Mouse (Mus musculus) myocyte (in vitro differentiated cells): Measurements from ENCODE around the gene Naip1. TPM values are rescaled to one million over a fixed set of nuclear protein-coding genes. Genes with fewer than 3 reads are reported as not detected.
"Not testable (repeated sequence)": the region's sequence is repeated elsewhere in the genome, so short reads cannot be mapped to it uniquely, and the experiment has no call there.

Experiments
- H3K27me3 ChIP-seq: one replicate; pipeline ENCODE4 v1.6.1; 2011; ENCODE audit not compliant: control insufficient read depth, insufficient read depth, insufficient read length
- H3K36me3 ChIP-seq: one replicate; pipeline ENCODE4 v1.6.1; 2011; ENCODE audit not compliant: control insufficient read depth, insufficient read depth
- H3K4me2 ChIP-seq: one replicate; pipeline ENCODE4 v1.6.1; 2011; ENCODE audit warnings: low read depth, control low read depth
- H3K4me3 ChIP-seq: one replicate; pipeline ENCODE4 v1.5.1; 2011; ENCODE audit warnings: mild to moderate bottlenecking, control low read depth, moderate library complexity
- H3K79me2 ChIP-seq: one replicate; pipeline ENCODE4 v1.6.1; 2011; ENCODE audit not compliant: control insufficient read depth, insufficient read depth
- H3ac ChIP-seq: one replicate; pipeline ENCODE4 v1.6.1; 2011; ENCODE audit not compliant: control insufficient read depth, insufficient read length
- CEBPB ChIP-seq: IDR thresholded peaks from 2 replicates; pipeline ENCODE4 v1.6.1; 2011; ENCODE audit warnings: mild to moderate bottlenecking, moderate library complexity; ENCODE audit not compliant: poor library complexity, insufficient read depth, severe bottlenecking
- E2F4 ChIP-seq: IDR thresholded peaks from one replicate; pipeline ENCODE4 v1.6.1; 2011; ENCODE audit warnings: mild to moderate bottlenecking, control low read depth, moderate library complexity; ENCODE audit not compliant: insufficient read depth
- MAX ChIP-seq: IDR thresholded peaks from one replicate; pipeline ENCODE4 v1.6.1; 2011; ENCODE audit warnings: low read depth, mild to moderate bottlenecking, control low read depth
- MYOD1 ChIP-seq, 3 experiments: IDR thresholded peaks; one replicate each; pipeline ENCODE4 v1.6.1; 2011; ENCODE audit warnings: control low read depth in 2 of 3, low read depth in 2 of 3, mild to moderate bottlenecking in 2 of 3, moderate library complexity in 1 of 3; ENCODE audit not compliant: insufficient read length in 2 of 3, control insufficient read depth in 1 of 3
- MYOG ChIP-seq, 3 experiments: IDR thresholded peaks; one replicate each; pipeline ENCODE4 v1.6.1; 2011; ENCODE audit warnings: control low read depth in 2 of 3, low read depth in 2 of 3, mild to moderate bottlenecking in 2 of 3; ENCODE audit not compliant: insufficient read length in 2 of 3, control insufficient read depth in 1 of 3, insufficient read depth in 1 of 3
- POLR2A ChIP-seq: IDR thresholded peaks from one replicate; pipeline ENCODE4 v1.6.1; 2011; ENCODE audit warnings: low read depth, mild to moderate bottlenecking, control low read depth, moderate library complexity; ENCODE audit not compliant: insufficient read length
- POLR2AphosphoS2 ChIP-seq: IDR thresholded peaks from one replicate; pipeline ENCODE4 v1.6.1; 2011; ENCODE audit warnings: low read depth, control low read depth; ENCODE audit not compliant: insufficient read length
- REST ChIP-seq: IDR thresholded peaks from one replicate; pipeline ENCODE4 v1.6.1; 2011; ENCODE audit warnings: mild to moderate bottlenecking, control low read depth, moderate library complexity; ENCODE audit not compliant: insufficient read depth, insufficient read length
- SRF ChIP-seq: IDR thresholded peaks from one replicate; pipeline ENCODE4 v1.6.1; 2011; ENCODE audit warnings: low read depth; ENCODE audit not compliant: control insufficient read depth, insufficient read length
- TCF12 ChIP-seq: IDR thresholded peaks from one replicate; pipeline ENCODE4 v1.6.1; 2011; ENCODE audit warnings: mild to moderate bottlenecking, control low read depth; ENCODE audit not compliant: poor library complexity, insufficient read depth, severe bottlenecking
- TCF3 ChIP-seq: IDR thresholded peaks from one replicate; pipeline ENCODE4 v1.6.1; 2011; ENCODE audit warnings: low read depth, control low read depth; ENCODE audit not compliant: insufficient read length
- USF1 ChIP-seq: IDR thresholded peaks from one replicate; pipeline ENCODE4 v1.6.1; 2011; ENCODE audit warnings: low read depth, mild to moderate bottlenecking, control low read depth, moderate library complexity
- polyA plus RNA-seq: library from polyadenylated mRNA; unstranded; fragments of >200 nt; fragmentation: generic; extraction: Trizol; gene quantifications from one replicate; pipeline ENCODE4 v1.2.1, GENCODE M21; 2012; ENCODE audit warnings: missing spikeins

Naip1 gene
- polyA plus RNA-seq, 1 experiment = 0.01 TPM

DNA sequence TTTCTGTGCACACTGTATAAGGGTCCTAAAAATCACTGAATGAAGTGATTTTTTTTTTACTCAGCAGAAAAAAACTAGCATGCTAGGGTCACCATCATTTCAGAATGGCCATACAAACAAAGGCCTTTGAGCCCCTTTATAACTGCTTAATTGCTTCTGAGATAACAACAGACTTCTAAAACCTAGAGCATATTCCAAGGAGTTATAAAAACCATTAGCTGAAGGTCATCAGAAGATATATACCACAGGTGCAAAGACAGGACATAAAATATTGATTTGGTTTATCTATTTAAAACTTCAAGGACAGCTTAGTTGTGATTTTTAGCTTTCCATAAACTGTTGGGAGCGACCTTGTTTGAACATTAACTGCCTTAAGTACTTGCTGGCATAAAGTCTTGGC lies 38.2 kb downstream of the Naip1 start:
- no peak overlapping the region for H3K4me2 ChIP-seq
- no peak overlapping the region for H3ac ChIP-seq
- no peaks in the 10 kb centered on the region for H3K27me3 ChIP-seq
- TF ChIP-seq MYOG (IDR thresholded peaks at IDR 0.05; ENCODE audit: control insufficient read depth in 1 of 3, insufficient read depth in 1 of 3, insufficient read length in 2 of 3, low read depth in 2 of 3) (no peak), SRF (no peak), REST (no peak), USF1 (no peak), TCF3 (no peak), CEBPB (no peak), MYOD1 (IDR thresholded peaks at IDR 0.05; ENCODE audit: control insufficient read depth in 1 of 3, insufficient read length in 2 of 3, low read depth in 2 of 3) (no peak), POLR2A (no peak), TCF12 (no peak), MAX (no peak), POLR2AphosphoS2 (no peak), E2F4 (no peak)
- H3K79me2 ChIP-seq = no peaks in the 10 kb centered on the region
- H3K36me3 ChIP-seq = no peaks in the 10 kb centered on the region
- no peak overlapping the region for H3K4me3 ChIP-seq

DNA sequence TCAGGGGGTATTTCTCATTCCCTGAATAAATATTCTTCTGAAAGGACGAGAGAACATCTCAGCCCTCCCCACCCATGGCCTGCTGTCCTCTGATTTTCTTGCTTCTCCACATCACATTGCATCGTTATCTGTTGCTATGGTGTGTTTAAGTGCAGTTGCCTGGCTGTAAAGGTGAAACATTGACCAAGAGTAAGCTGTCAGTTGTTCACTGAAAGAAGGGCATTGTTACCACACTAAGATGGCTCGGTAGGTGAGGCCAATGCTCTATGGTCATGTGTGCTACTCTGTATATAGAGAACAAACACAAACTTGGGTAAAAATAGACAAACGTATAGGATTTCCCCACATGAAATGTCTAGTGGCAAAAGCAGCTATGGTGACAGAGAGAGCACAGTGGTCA lies 42.8 kb downstream of the Naip1 start:
- Histone ChIP-seq H3K4me2 (no peak overlapping the region), H3ac (no peak overlapping the region), H3K79me2 (no peaks in the 10 kb centered on the region), H3K36me3 (no peaks in the 10 kb centered on the region), H3K4me3 (no peak overlapping the region), H3K27me3 (no peaks in the 10 kb centered on the region)
- no peak for TF ChIP-seq TCF12
- TF ChIP-seq E2F4 = no peak
- no peak for TF ChIP-seq REST

DNA sequence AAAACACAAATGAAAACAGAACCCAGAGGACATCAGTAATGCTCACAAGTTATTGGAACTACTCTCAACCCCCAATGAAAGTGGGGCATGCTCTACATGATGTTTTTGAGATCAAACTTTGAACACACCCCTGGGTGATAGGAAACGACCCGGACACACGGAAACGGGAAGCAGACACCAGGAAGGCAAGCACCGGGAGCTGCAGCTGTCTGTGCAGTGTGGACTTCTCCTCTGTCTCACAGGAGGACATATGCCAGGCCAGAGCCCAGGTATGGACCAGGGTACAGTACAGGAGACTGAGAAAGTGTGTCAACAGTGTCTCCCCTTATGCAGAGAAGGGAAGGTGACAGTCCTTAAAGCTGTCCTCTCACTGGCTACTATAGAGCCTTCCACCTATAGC lies 43.5 kb downstream of the Naip1 start:
- Histone ChIP-seq H3K27me3 (peaks cover 2% of the 10 kb centered on the region), H3K4me3 (no peak overlapping the region), H3ac (no peak overlapping the region), H3K79me2 (no peaks in the 10 kb centered on the region), H3K4me2 (no peak overlapping the region), H3K36me3 (no peaks in the 10 kb centered on the region)
- TF ChIP-seq MYOD1 (IDR thresholded peaks at IDR 0.05; ENCODE audit: control insufficient read depth in 1 of 3, insufficient read length in 2 of 3, low read depth in 2 of 3) = no peak
- TF ChIP-seq POLR2A = no peak
- no peak for TF ChIP-seq TCF12
- no peak for TF ChIP-seq MAX
- TF ChIP-seq REST = no peak
- no peak for TF ChIP-seq TCF3
- TF ChIP-seq POLR2AphosphoS2 = no peak
- no peak for TF ChIP-seq E2F4
- TF ChIP-seq CEBPB = no peak
- TF ChIP-seq USF1 = no peak
- TF ChIP-seq MYOG (IDR thresholded peaks at IDR 0.05; ENCODE audit: control insufficient read depth in 1 of 3, insufficient read depth in 1 of 3, insufficient read length in 2 of 3, low read depth in 2 of 3) = no peak
- TF ChIP-seq SRF = no peak

GRCm38 (mm10) chr13:100408242-100408641 lies 44.4 kb downstream of the Naip1 start:
- Histone ChIP-seq H3K79me2 (no peaks in the 10 kb centered on the region), H3ac (no peak overlapping the region), H3K36me3 (no peaks in the 10 kb centered on the region), H3K4me2 (no peak overlapping the region), H3K27me3 (peaks cover 4% of the 10 kb centered on the region), H3K4me3 (no peak overlapping the region)
- TF ChIP-seq TCF12 = no peak
- TF ChIP-seq CEBPB = no peak
- TF ChIP-seq POLR2A = no peak
- TF ChIP-seq TCF3 = no peak
- TF ChIP-seq POLR2AphosphoS2 = no peak
- no peak for TF ChIP-seq MYOD1 (IDR thresholded peaks at IDR 0.05; ENCODE audit: control insufficient read depth in 1 of 3, insufficient read length in 2 of 3, low read depth in 2 of 3)
- TF ChIP-seq E2F4 = no peak
- TF ChIP-seq SRF = no peak

- H3ac ChIP-seq, H3K4me2 ChIP-seq, H3K79me2 ChIP-seq, H3K4me3 ChIP-seq, H3K36me3 ChIP-seq, H3K27me3 ChIP-seq: not testable (repeated sequence)
These were observed 49.6 kb downstream of the Naip1 start for GRCm38 (mm10) chr13:100402930-100403637.

- not testable (repeated sequence) for H3K27me3 ChIP-seq, H3K36me3 ChIP-seq
These were observed 61.6 kb downstream of the Naip1 start for GRCm38 (mm10) chr13:100391021-100391420.

More at GRCm38 (mm10) chr13:100391021-100391420, 61.6 kb downstream of the Naip1 start:
- not testable (repeated sequence) for H3ac ChIP-seq, H3K4me2 ChIP-seq, H3K79me2 ChIP-seq, H3K4me3 ChIP-seq
